Mouse (Mus musculus) MEL (cell line): Measurements from ENCODE around the gene Timm22.

Experiments
- CTCF ChIP-seq, 3 experiments: IDR thresholded peaks in 2 of 3; conservative IDR thresholded peaks in 1 of 3; 2 replicates each; pipeline ENCODE4 v1.5.1; 2011 to 2012; ENCODE audit warnings: low read length in 3 of 3, low read depth in 2 of 3, mild to moderate bottlenecking in 2 of 3, improper control_type of control experiment in 1 of 3, inconsistent platforms in 1 of 3, mixed read lengths in 1 of 3, moderate library complexity in 1 of 3; ENCODE audit not compliant: control insufficient read depth in 1 of 3, insufficient read depth in 1 of 3, poor library complexity in 1 of 3, severe bottlenecking in 1 of 3
- EP300 ChIP-seq, 2 experiments: IDR thresholded peaks; 2 replicates each; pipeline ENCODE4 v1.6.1; 2011; ENCODE audit warnings: improper control_type of control experiment in 2 of 2, low read length in 2 of 2, low read depth in 1 of 2, mild to moderate bottlenecking in 1 of 2
- ETS1 ChIP-seq: IDR thresholded peaks from 2 replicates; pipeline ENCODE4 v1.6.1; 2012; ENCODE audit warnings: low read depth, mild to moderate bottlenecking, inconsistent platforms, low read length, improper control_type of control experiment, moderate library complexity
- GATA1 ChIP-seq: IDR thresholded peaks from 2 replicates; pipeline ENCODE4 v1.6.1; 2011; ENCODE audit warnings: low read depth, low read length, improper control_type of control experiment
- POLR2A ChIP-seq, 2 experiments: IDR thresholded peaks; 2 replicates each; pipeline ENCODE4 v1.6.1; 2011 to 2012; ENCODE audit warnings: low read length in 2 of 2, mild to moderate bottlenecking in 2 of 2, control low read depth in 1 of 2, improper control_type of control experiment in 1 of 2, low read depth in 1 of 2, moderate library complexity in 1 of 2; ENCODE audit not compliant: control insufficient read depth in 1 of 2, insufficient read depth in 1 of 2, poor library complexity in 1 of 2
- POLR2AphosphoS2 ChIP-seq: IDR thresholded peaks from 2 replicates; pipeline ENCODE4 v1.6.1; 2011; ENCODE audit warnings: low read length, improper control_type of control experiment
- UBTF ChIP-seq: IDR thresholded peaks from 2 replicates; pipeline ENCODE4 v1.6.1; 2012; ENCODE audit warnings: low read depth, mild to moderate bottlenecking, inconsistent platforms, low read length, improper control_type of control experiment, moderate library complexity, borderline replicate concordance; ENCODE audit not compliant: insufficient read depth
- USF1 ChIP-seq: IDR thresholded peaks from 2 replicates; pipeline ENCODE4 v1.6.1; 2014; ENCODE audit warnings: low read depth, mild to moderate bottlenecking, inconsistent platforms, low read length, improper control_type of control experiment, moderate library complexity
- ZC3H11A ChIP-seq: IDR thresholded peaks from 2 replicates; pipeline ENCODE4 v1.6.1; 2012; ENCODE audit warnings: low read depth, mild to moderate bottlenecking, inconsistent platforms, low read length, improper control_type of control experiment

GRCm38 (mm10) chr11:76385746-76386145 is 21.0 kb upstream of the Timm22 start:
- TF ChIP-seq USF1 (no peak), CTCF (IDR thresholded peaks at IDR 0.05 in 2 of 3, conservative IDR thresholded peaks at IDR 0.05 in 1 of 3; ENCODE audit: control insufficient read depth in 1 of 3, insufficient read depth in 1 of 3, low read depth in 2 of 3, low read length in 3 of 3, poor library complexity in 1 of 3, severe bottlenecking in 1 of 3) (no peak), EP300 (IDR thresholded peaks at IDR 0.05; ENCODE audit: low read depth in 1 of 2, low read length in 2 of 2) (no peak), POLR2A (IDR thresholded peaks at IDR 0.05; ENCODE audit: control insufficient read depth in 1 of 2, insufficient read depth in 1 of 2, low read depth in 1 of 2, low read length in 2 of 2, poor library complexity in 1 of 2) (no peak), GATA1 (no peak), POLR2AphosphoS2 (no peak), UBTF (no peak), ZC3H11A (no peak), ETS1 (no peak)
